Mouse (Mus musculus) stomach, embryonic 15.5 days (tissue): Measurements from ENCODE around the gene Golga1. TPM values are rescaled to one million over a fixed set of nuclear protein-coding genes. Genes with fewer than 3 reads are reported as not detected.
A peak's percentile ranks its signal among the peaks of the same experiment; 100 is the strongest.
"Not testable (repeated sequence)": the region's sequence is repeated elsewhere in the genome, so short reads cannot be mapped to it uniquely, and the experiment has no call there.

ENCODE experiments used
- ATAC-seq: fragments of 200-750 bp; cut with Nextera tagmentation; 2 replicates; pipeline ENCODE4 v1.8.0; 2017; ENCODE audit warnings: low read depth, moderate number of reproducible peaks, moderate TSS enrichment; ENCODE audit not compliant: insufficient read depth, low FRiP score
- H3K27ac ChIP-seq: fragments of 300-500 bp; sonication (generic); 2 replicates; pipeline ENCODE4 v1.5.1; 2015; ENCODE audit warnings: mild to moderate bottlenecking, inconsistent platforms
- H3K27me3 ChIP-seq: fragments of 300-500 bp; sonication (generic); replicated peaks from 2 replicates; pipeline ENCODE4 v1.6.1; 2015; ENCODE audit warnings: inconsistent platforms
- H3K36me3 ChIP-seq: fragments of 300-500 bp; sonication (generic); 2 replicates; pipeline ENCODE4 v1.6.1; 2015; ENCODE audit warnings: inconsistent platforms
- H3K4me1 ChIP-seq: fragments of 300-500 bp; sonication (generic); 2 replicates; pipeline ENCODE4 v1.6.1; 2015; ENCODE audit warnings: inconsistent platforms
- H3K4me2 ChIP-seq: fragments of 300-500 bp; sonication (generic); 2 replicates; pipeline ENCODE4 v1.6.1; 2015; ENCODE audit warnings: mild to moderate bottlenecking, inconsistent platforms
- H3K4me3 ChIP-seq: fragments of 300-500 bp; sonication (generic); replicated peaks from 2 replicates; pipeline ENCODE4 v1.5.1; 2015; ENCODE audit warnings: inconsistent platforms
- H3K9ac ChIP-seq: fragments of 300-500 bp; sonication (generic); 2 replicates; pipeline ENCODE4 v1.6.1; 2015; ENCODE audit warnings: inconsistent platforms
- H3K9me3 ChIP-seq: fragments of 300-500 bp; sonication (generic); 2 replicates; pipeline ENCODE4 v1.6.1; 2016; ENCODE audit warnings: inconsistent platforms
- WGBS: fragments of 180-500 bp; shearing (Covaris S2); methylation state at CpG from one replicate; pipeline ENCODE4 v1.1.7; 2015; 5-methylcytosine and 5-hydroxymethylcytosine counted together
- polyA plus RNA-seq: library from polyadenylated mRNA; unstranded; fragments of >200 nt; fragmentation: Nextera tagmentation; extraction: Ambion mirVana; gene quantifications from 2 replicates; pipeline ENCODE4 v1.2.1, GENCODE M21; 2015

Gene Golga1
- polyA plus RNA-seq, result 28.8 and 30.1 TPM in 2 replicates

- WGBS, result 1% methylated on average over 50 of the region's 50 CpGs
- no peaks in the 10 kb centered on the region for H3K4me1 ChIP-seq
- no peaks in the 10 kb centered on the region for H3K27me3 ChIP-seq
- peak within 1 kb of the TSS; percentile 58 for H3K9ac ChIP-seq
- peaks cover under 1% of the 10 kb centered on the region; the same call in 1 of the 2 replicates for H3K36me3 ChIP-seq
- peak within 1 kb of the TSS; percentile 95 for H3K27ac ChIP-seq
- peak within 1 kb of the TSS; percentile 69 for H3K4me2 ChIP-seq
- peak within 1 kb of the TSS; percentile 66 for H3K4me3 ChIP-seq
- ATAC-seq, result peak; percentile 98
- no peaks in the 10 kb centered on the region for H3K9me3 ChIP-seq
Measured at GRCm38 (mm10) chr2:39065400-39065987, at the start of gene Golga1. Gene Golga1, minus strand, starts transcription at chr2:39065541.

GRCm38 (mm10) chr2:39114093-39114492, 48.8 kb upstream of the Golga1 start:
- H3K4me2 ChIP-seq, result no peak overlapping the region
- no peak overlapping the region for H3K9ac ChIP-seq
- WGBS, result 91% methylated on average over 7 of the region's 7 CpGs
- H3K36me3 ChIP-seq, result no peaks in the 10 kb centered on the region; the same call in 1 of the 2 replicates
- no peak for ATAC-seq
- no peaks in the 10 kb centered on the region for H3K27me3 ChIP-seq
- no peaks in the 10 kb centered on the region for H3K9me3 ChIP-seq
- no peaks in the 10 kb centered on the region for H3K4me1 ChIP-seq
- no peak overlapping the region for H3K4me3 ChIP-seq
- H3K27ac ChIP-seq, result no peak overlapping the region

GRCm38 (mm10) chr2:39110514-39110913, 45.2 kb upstream of the Golga1 start:
- H3K27ac ChIP-seq, result no peak overlapping the region
- ATAC-seq, result no peak
- no peaks in the 10 kb centered on the region for H3K27me3 ChIP-seq
- no peaks in the 10 kb centered on the region for H3K4me1 ChIP-seq
- no peak overlapping the region for H3K4me3 ChIP-seq
- no peak overlapping the region for H3K9ac ChIP-seq
- no peaks in the 10 kb centered on the region for H3K9me3 ChIP-seq
- H3K4me2 ChIP-seq, result no peak overlapping the region
- no peaks in the 10 kb centered on the region for H3K36me3 ChIP-seq

- H3K4me3 ChIP-seq, H3K4me2 ChIP-seq, H3K4me1 ChIP-seq, H3K27me3 ChIP-seq, H3K36me3 ChIP-seq, ATAC-seq, H3K9me3 ChIP-seq, H3K27ac ChIP-seq, H3K9ac ChIP-seq: not testable (repeated sequence)
Measured at GRCm38 (mm10) chr2:39109712-39110111, 44.4 kb upstream of the Golga1 start.

- not testable (repeated sequence) for H3K9me3 ChIP-seq, H3K27ac ChIP-seq, H3K27me3 ChIP-seq, ATAC-seq, H3K4me2 ChIP-seq, H3K4me3 ChIP-seq, H3K36me3 ChIP-seq, H3K9ac ChIP-seq, H3K4me1 ChIP-seq
- 92% methylated on average over 1 of the region's 1 CpGs for WGBS
Measured at GRCm38 (mm10) chr2:39099951-39100350, 34.6 kb upstream of the Golga1 start.

GRCm38 (mm10) chr2:39097993-39098392, 32.7 kb upstream of the Golga1 start:
- H3K9ac ChIP-seq, result no peak overlapping the region
- H3K36me3 ChIP-seq, result peaks cover 4% of the 10 kb centered on the region; the same call in 1 of the 2 replicates
- no peaks in the 10 kb centered on the region for H3K27me3 ChIP-seq
- no peaks in the 10 kb centered on the region for H3K4me1 ChIP-seq
- no peak overlapping the region for H3K4me3 ChIP-seq
- H3K27ac ChIP-seq, result no peak overlapping the region
- H3K4me2 ChIP-seq, result no peak overlapping the region
- ATAC-seq, result no peak
- H3K9me3 ChIP-seq, result no peaks in the 10 kb centered on the region

GRCm38 (mm10) chr2:39091966-39092365, 26.6 kb upstream of the Golga1 start:
- ATAC-seq, result no peak
- Histone ChIP-seq H3K27ac (no peak overlapping the region), H3K9me3 (no peaks in the 10 kb centered on the region)

GRCm38 (mm10) chr2:39082706-39083105, 17.4 kb upstream of the Golga1 start:
- H3K36me3 ChIP-seq, result peaks cover 3% of the 10 kb centered on the region; the same call in 1 of the 2 replicates
- H3K27me3 ChIP-seq, result no peaks in the 10 kb centered on the region
- WGBS, result 88% methylated on average over 3 of the region's 3 CpGs
- H3K9ac ChIP-seq, result no peak overlapping the region
- H3K27ac ChIP-seq, result no peak overlapping the region
- no peak overlapping the region for H3K4me2 ChIP-seq
- no peak for ATAC-seq
- no peaks in the 10 kb centered on the region for H3K4me1 ChIP-seq
- no peak overlapping the region for H3K4me3 ChIP-seq
- no peaks in the 10 kb centered on the region for H3K9me3 ChIP-seq

More at GRCm38 (mm10) chr2:39091966-39092365, 26.6 kb upstream of the Golga1 start:
- H3K4me1 ChIP-seq, result no peaks in the 10 kb centered on the region
- no peak overlapping the region for H3K9ac ChIP-seq
- 74% methylated on average over 1 of the region's 1 CpGs for WGBS
- 0 out of 2 replicates have a peak, but pooled peaks cover 2% of the 10 kb centered on the region for H3K36me3 ChIP-seq
- H3K4me2 ChIP-seq, result no peak overlapping the region
- no peak overlapping the region for H3K4me3 ChIP-seq
- no peaks in the 10 kb centered on the region for H3K27me3 ChIP-seq

- no peak overlapping the region for H3K27ac ChIP-seq
- H3K9ac ChIP-seq, result no peak overlapping the region
- no peaks in the 10 kb centered on the region for H3K36me3 ChIP-seq
- H3K4me2 ChIP-seq, result no peak overlapping the region
- H3K27me3 ChIP-seq, result no peaks in the 10 kb centered on the region
- no peaks in the 10 kb centered on the region for H3K9me3 ChIP-seq
- H3K4me3 ChIP-seq, result no peak overlapping the region
- ATAC-seq, result no peak
- no peaks in the 10 kb centered on the region for H3K4me1 ChIP-seq
Measured at GRCm38 (mm10) chr2:39070666-39071065, 5.3 kb upstream of the Golga1 start.

- no peaks in the 10 kb centered on the region for H3K36me3 ChIP-seq
- H3K4me1 ChIP-seq, result no peaks in the 10 kb centered on the region
- no peak overlapping the region for H3K4me3 ChIP-seq
- no peaks in the 10 kb centered on the region for H3K27me3 ChIP-seq
- no peak overlapping the region for H3K9ac ChIP-seq
- H3K27ac ChIP-seq, result no peak overlapping the region
- 54% methylated on average over 1 of the region's 1 CpGs for WGBS
- no peak for ATAC-seq
- H3K4me2 ChIP-seq, result no peak overlapping the region
- H3K9me3 ChIP-seq, result no peaks in the 10 kb centered on the region
Measured at GRCm38 (mm10) chr2:39069096-39069495, 3.8 kb upstream of the Golga1 start.

GRCm38 (mm10) chr2:39064687-39065399, 498 bp downstream of the Golga1 start:
- Histone ChIP-seq H3K4me2 (peak overlapping the region; percentile 69), H3K9me3 (no peaks in the 10 kb centered on the region), H3K4me3 (peak overlapping the region; percentile 66), H3K36me3 (peaks cover 7% of the 10 kb centered on the region; the same call in 1 of the 2 replicates), H3K27me3 (no peaks in the 10 kb centered on the region), H3K4me1 (no peaks in the 10 kb centered on the region), H3K9ac (peak overlapping the region; percentile 58), H3K27ac (peak overlapping the region; percentile 95)
- 4% methylated on average over 25 of the region's 25 CpGs for WGBS
- peak; percentile 72 for ATAC-seq

GRCm38 (mm10) chr2:39048515-39048914, 16.8 kb downstream of the Golga1 start:
- H3K4me2 ChIP-seq, result no peak overlapping the region
- H3K36me3 ChIP-seq, result peaks cover 16% of the 10 kb centered on the region
- no peak overlapping the region for H3K27ac ChIP-seq
- no peaks in the 10 kb centered on the region for H3K27me3 ChIP-seq
- no peaks in the 10 kb centered on the region for H3K4me1 ChIP-seq
- no peak overlapping the region for H3K4me3 ChIP-seq
- 95% methylated on average over 1 of the region's 1 CpGs for WGBS
- ATAC-seq, result no peak
- no peaks in the 10 kb centered on the region for H3K9me3 ChIP-seq
- no peak overlapping the region for H3K9ac ChIP-seq
